Mouse (Mus musculus): Measurements from ENCODE around the gene Gp1bb. TPM values are rescaled to one million over a fixed set of nuclear protein-coding genes. Genes with fewer than 3 reads are reported as not detected.

Gene Gp1bb
- polyA plus RNA-seq, 1 experiment from 2014 or later = 32.4 TPM

- Histone ChIP-seq H3K27me3 (peaks cover 100% of the 10 kb centered on the region), H3K4me2 (peak overlapping the region; percentile 52), H3K9ac (no peak overlapping the region), H3K27ac (no peak overlapping the region), H3K4me3 (replicated peaks) (peak overlapping the region; percentile 35; the same call in 1 of the 2 replicates), H3K36me3 (no peaks in the 10 kb centered on the region), H3K4me1 (replicated peaks) (peaks cover 42% of the 10 kb centered on the region), H3K9me3 (replicated peaks) (no peaks in the 10 kb centered on the region)
- DNase-seq = no peak
- ATAC-seq (ENCODE audit: low read depth) = no peak
- 8% methylated on average over 10 of the region's 10 CpGs for WGBS (ENCODE audit: insufficient replicate concordance)
Observed at GRCm38 (mm10) chr16:18585676-18586075, 36.5 kb downstream of the Gp1bb start.

- Histone ChIP-seq H3K27me3 (peaks cover 100% of the 10 kb centered on the region), H3K4me2 (peak overlapping the region; percentile 52; the same call in 1 of the 2 replicates), H3K36me3 (no peaks in the 10 kb centered on the region), H3K4me1 (replicated peaks) (peaks cover 38% of the 10 kb centered on the region), H3K9ac (no peak overlapping the region), H3K27ac (no peak overlapping the region), H3K9me3 (replicated peaks) (no peaks in the 10 kb centered on the region), H3K4me3 (replicated peaks) (no peak overlapping the region)
- ATAC-seq (ENCODE audit: low read depth) (no peak), DNase-seq (no peak)
- WGBS (ENCODE audit: insufficient replicate concordance) = 21% methylated on average over 10 of the region's 10 CpGs
Observed at GRCm38 (mm10) chr16:18584901-18585510, 37.2 kb downstream of the Gp1bb start.

GRCm38 (mm10) chr16:18583673-18584357 lies 38.4 kb downstream of the Gp1bb start:
- H3K27me3 ChIP-seq = peaks cover 97% of the 10 kb centered on the region
- no peak overlapping the region for H3K4me3 ChIP-seq (replicated peaks)
- ATAC-seq (ENCODE audit: low read depth) = no peak
- WGBS (ENCODE audit: insufficient replicate concordance) = 21% methylated on average over 10 of the region's 10 CpGs
- H3K36me3 ChIP-seq = no peaks in the 10 kb centered on the region
- no peak for DNase-seq
- peaks cover 35% of the 10 kb centered on the region for H3K4me1 ChIP-seq (replicated peaks)
- no peak overlapping the region for H3K27ac ChIP-seq
- H3K9me3 ChIP-seq (replicated peaks) = no peaks in the 10 kb centered on the region
- no peak overlapping the region for H3K9ac ChIP-seq
- H3K4me2 ChIP-seq = no peak overlapping the region

- no peak for DNase-seq
- H3K4me2 ChIP-seq = no peak overlapping the region
- no peaks in the 10 kb centered on the region for H3K9me3 ChIP-seq (replicated peaks)
- no peak for ATAC-seq (ENCODE audit: low read depth)
- H3K4me1 ChIP-seq (replicated peaks) = peaks cover 32% of the 10 kb centered on the region
- no peak overlapping the region for H3K27ac ChIP-seq
- peaks cover 97% of the 10 kb centered on the region for H3K27me3 ChIP-seq
- no peak overlapping the region for H3K9ac ChIP-seq
- no peaks in the 10 kb centered on the region for H3K36me3 ChIP-seq
- H3K4me3 ChIP-seq (replicated peaks) = no peak overlapping the region
- WGBS (ENCODE audit: insufficient replicate concordance) = 16% methylated on average over 10 of the region's 10 CpGs
Observed at GRCm38 (mm10) chr16:18583169-18583568, 39.0 kb downstream of the Gp1bb start.

GRCm38 (mm10) chr16:18582426-18583148 lies 39.6 kb downstream of the Gp1bb start:
- Histone ChIP-seq H3K4me3 (replicated peaks) (peak overlapping the region; percentile 37), H3K27ac (no peak overlapping the region), H3K4me2 (peak overlapping the region; percentile 49), H3K9ac (no peak overlapping the region), H3K27me3 (peaks cover 97% of the 10 kb centered on the region), H3K36me3 (no peaks in the 10 kb centered on the region), H3K4me1 (replicated peaks) (peaks cover 27% of the 10 kb centered on the region), H3K9me3 (replicated peaks) (no peaks in the 10 kb centered on the region)
- DNase-seq = no peak
- no peak for ATAC-seq (ENCODE audit: low read depth)
- WGBS (ENCODE audit: insufficient replicate concordance) = 2% methylated on average over 67 of the region's 67 CpGs

GRCm38 (mm10) chr16:18581623-18582205 lies 40.5 kb downstream of the Gp1bb start:
- no peak for ATAC-seq (ENCODE audit: low read depth)
- DNase-seq = no peak
- Histone ChIP-seq H3K4me1 (replicated peaks) (peaks cover 25% of the 10 kb centered on the region), H3K4me2 (peak overlapping the region; percentile 49), H3K9ac (no peak overlapping the region), H3K36me3 (no peaks in the 10 kb centered on the region), H3K27me3 (peaks cover 96% of the 10 kb centered on the region), H3K27ac (no peak overlapping the region), H3K4me3 (replicated peaks) (peak overlapping the region; percentile 37), H3K9me3 (replicated peaks) (no peaks in the 10 kb centered on the region)
- WGBS (ENCODE audit: insufficient replicate concordance) = under 1% methylated on average over 66 of the region's 66 CpGs

GRCm38 (mm10) chr16:18581050-18581622 lies 41.1 kb downstream of the Gp1bb start:
- H3K4me1 ChIP-seq (replicated peaks) = peaks cover 20% of the 10 kb centered on the region
- ATAC-seq (ENCODE audit: low read depth) = no peak
- peaks cover 93% of the 10 kb centered on the region for H3K27me3 ChIP-seq
- WGBS (ENCODE audit: insufficient replicate concordance) = 8% methylated on average over 21 of the region's 21 CpGs
- peak overlapping the region; percentile 49 for H3K4me2 ChIP-seq
- H3K9me3 ChIP-seq (replicated peaks) = no peaks in the 10 kb centered on the region
- no peak overlapping the region for H3K27ac ChIP-seq
- no peaks in the 10 kb centered on the region for H3K36me3 ChIP-seq
- peak overlapping the region; percentile 37 for H3K4me3 ChIP-seq (replicated peaks)
- H3K9ac ChIP-seq = no peak overlapping the region
- no peak for DNase-seq

- H3K9ac ChIP-seq = no peak overlapping the region
- no peak overlapping the region for H3K27ac ChIP-seq
- H3K36me3 ChIP-seq = no peaks in the 10 kb centered on the region
- H3K4me1 ChIP-seq (replicated peaks) = peaks cover 18% of the 10 kb centered on the region
- ATAC-seq (ENCODE audit: low read depth) = no peak
- no peaks in the 10 kb centered on the region for H3K9me3 ChIP-seq (replicated peaks)
- no peak for DNase-seq
- WGBS (ENCODE audit: insufficient replicate concordance) = 25% methylated on average over 2 of the region's 2 CpGs
- peaks cover 89% of the 10 kb centered on the region for H3K27me3 ChIP-seq
- no peak overlapping the region for H3K4me3 ChIP-seq (replicated peaks)
- no peak overlapping the region for H3K4me2 ChIP-seq
Observed at GRCm38 (mm10) chr16:18580389-18580788, 41.8 kb downstream of the Gp1bb start.

- no peak overlapping the region for H3K4me3 ChIP-seq (replicated peaks)
- ATAC-seq (ENCODE audit: low read depth) = no peak
- peaks cover 72% of the 10 kb centered on the region for H3K27me3 ChIP-seq
Observed at GRCm38 (mm10) chr16:18577599-18578160, 44.5 kb downstream of the Gp1bb start.

GRCm38 (mm10) chr16:18577071-18577470 lies 45.1 kb downstream of the Gp1bb start:
- peaks cover 68% of the 10 kb centered on the region for H3K27me3 ChIP-seq
- WGBS (ENCODE audit: insufficient replicate concordance) = 40% methylated on average over 3 of the region's 3 CpGs

More at GRCm38 (mm10) chr16:18577599-18578160, 44.5 kb downstream of the Gp1bb start:
- WGBS (ENCODE audit: insufficient replicate concordance) = 15% methylated on average over 5 of the region's 5 CpGs
- Histone ChIP-seq H3K36me3 (no peaks in the 10 kb centered on the region), H3K27ac (no peak overlapping the region), H3K9me3 (replicated peaks) (no peaks in the 10 kb centered on the region), H3K4me2 (no peak overlapping the region), H3K4me1 (replicated peaks) (peaks cover 18% of the 10 kb centered on the region), H3K9ac (no peak overlapping the region)
- DNase-seq = no peak

GRCm38 (mm10) chr16:18574196-18574595 lies 48.0 kb downstream of the Gp1bb start:
- Histone ChIP-seq H3K9me3 (replicated peaks) (no peaks in the 10 kb centered on the region), H3K27me3 (peaks cover 40% of the 10 kb centered on the region), H3K4me3 (replicated peaks) (no peak overlapping the region), H3K9ac (no peak overlapping the region), H3K36me3 (no peaks in the 10 kb centered on the region), H3K4me1 (replicated peaks) (no peaks in the 10 kb centered on the region), H3K27ac (no peak overlapping the region), H3K4me2 (no peak overlapping the region)
- ATAC-seq (ENCODE audit: low read depth) = no peak
- WGBS (ENCODE audit: insufficient replicate concordance) = 62% methylated on average over 8 of the region's 8 CpGs
- DNase-seq = no peak

More at GRCm38 (mm10) chr16:18577071-18577470, 45.1 kb downstream of the Gp1bb start:
- no peak overlapping the region for H3K4me3 ChIP-seq (replicated peaks)
- H3K36me3 ChIP-seq = no peaks in the 10 kb centered on the region
- H3K4me1 ChIP-seq (replicated peaks) = peaks cover 11% of the 10 kb centered on the region
- H3K9me3 ChIP-seq (replicated peaks) = no peaks in the 10 kb centered on the region
- DNase-seq (no peak), ATAC-seq (ENCODE audit: low read depth) (no peak)
- no peak overlapping the region for H3K27ac ChIP-seq
- H3K4me2 ChIP-seq = no peak overlapping the region
- no peak overlapping the region for H3K9ac ChIP-seq

Measured in liver, embryonic 13.5 days (tissue).